Mouse (Mus musculus): Measurements from ENCODE around the gene Dus1l.
"Not testable (repeated sequence)": the region's sequence is repeated elsewhere in the genome, so short reads cannot be mapped to it uniquely, and the experiment has no call there.

The Dus1l gene

DNA sequence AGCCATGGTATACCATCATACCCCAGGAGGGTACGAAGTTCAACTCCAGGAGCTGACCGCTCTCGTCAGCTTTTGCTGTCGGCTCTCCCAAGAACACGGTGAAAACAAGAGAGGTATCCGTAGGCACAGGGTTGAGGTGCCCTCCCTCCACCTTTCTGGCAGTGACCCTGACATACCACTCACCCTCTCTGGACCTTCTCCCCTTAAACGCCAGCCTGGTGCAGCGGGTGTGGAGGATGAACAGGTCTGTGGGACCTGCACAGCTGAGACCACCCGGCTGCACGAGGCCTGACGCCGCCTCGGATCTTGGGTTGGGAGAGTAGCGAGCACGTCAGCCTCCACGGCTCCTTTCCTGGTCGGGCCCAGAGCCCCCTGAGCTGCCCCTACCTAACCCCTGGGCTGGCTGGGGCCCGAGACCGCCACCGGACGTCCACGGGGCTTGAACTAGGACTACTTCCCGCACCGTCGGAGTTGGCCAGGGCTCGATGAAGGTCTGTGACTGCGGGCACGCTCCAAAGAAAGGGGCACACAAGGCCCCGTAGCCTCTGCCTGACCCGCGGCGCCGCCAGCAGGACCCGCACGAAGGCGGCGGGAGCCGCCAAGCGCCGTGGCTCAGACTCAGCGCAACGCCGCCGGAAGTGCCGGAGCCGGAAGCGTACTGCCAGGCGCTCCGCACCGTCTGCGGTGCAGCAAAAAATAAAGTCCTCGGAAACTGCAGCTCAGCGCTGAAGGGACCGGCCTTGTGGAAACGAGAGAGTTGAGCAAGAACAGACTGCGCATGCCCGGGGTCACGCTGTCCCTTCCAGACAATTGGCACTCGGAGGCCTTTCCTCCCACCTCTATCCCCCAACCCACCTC lies at the start of gene Dus1l:
TSS of gene Dus1l (minus strand) at position 648 of the 858 bp plus-strand sequence.
- DNase-seq (ENCODE audit: low spot score), result peak; percentile 94

DNA sequence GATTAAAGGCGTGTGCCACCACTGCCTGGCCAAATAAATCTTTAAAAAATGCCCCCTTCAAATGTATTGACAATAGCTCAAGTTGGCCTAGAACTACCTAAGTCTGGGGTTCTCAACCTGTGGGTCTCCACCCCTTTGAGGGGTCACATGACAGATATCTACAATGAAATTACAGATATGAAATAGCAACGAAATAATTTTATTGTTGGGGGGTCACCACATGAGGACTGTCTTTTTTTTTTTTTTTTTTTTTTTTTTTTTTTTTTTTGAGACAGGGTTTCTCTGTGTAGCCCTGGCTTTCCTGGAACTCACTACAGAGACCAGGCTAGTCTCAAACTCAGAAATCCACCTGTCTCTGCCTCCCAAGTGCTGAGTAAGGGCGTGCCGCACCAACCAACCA lies 48.1 kb upstream of the Dus1l start:
- no peak for DNase-seq (ENCODE audit: low spot score)

- DNase-seq (ENCODE audit: low spot score), result no peak
Measured at GRCm38 (mm10) chr11:120833555-120834280, 37.5 kb upstream of the Dus1l start.

- not testable (repeated sequence) for DNase-seq (ENCODE audit: low spot score)
Measured at GRCm38 (mm10) chr11:120832962-120833361, 36.8 kb upstream of the Dus1l start.

DNA sequence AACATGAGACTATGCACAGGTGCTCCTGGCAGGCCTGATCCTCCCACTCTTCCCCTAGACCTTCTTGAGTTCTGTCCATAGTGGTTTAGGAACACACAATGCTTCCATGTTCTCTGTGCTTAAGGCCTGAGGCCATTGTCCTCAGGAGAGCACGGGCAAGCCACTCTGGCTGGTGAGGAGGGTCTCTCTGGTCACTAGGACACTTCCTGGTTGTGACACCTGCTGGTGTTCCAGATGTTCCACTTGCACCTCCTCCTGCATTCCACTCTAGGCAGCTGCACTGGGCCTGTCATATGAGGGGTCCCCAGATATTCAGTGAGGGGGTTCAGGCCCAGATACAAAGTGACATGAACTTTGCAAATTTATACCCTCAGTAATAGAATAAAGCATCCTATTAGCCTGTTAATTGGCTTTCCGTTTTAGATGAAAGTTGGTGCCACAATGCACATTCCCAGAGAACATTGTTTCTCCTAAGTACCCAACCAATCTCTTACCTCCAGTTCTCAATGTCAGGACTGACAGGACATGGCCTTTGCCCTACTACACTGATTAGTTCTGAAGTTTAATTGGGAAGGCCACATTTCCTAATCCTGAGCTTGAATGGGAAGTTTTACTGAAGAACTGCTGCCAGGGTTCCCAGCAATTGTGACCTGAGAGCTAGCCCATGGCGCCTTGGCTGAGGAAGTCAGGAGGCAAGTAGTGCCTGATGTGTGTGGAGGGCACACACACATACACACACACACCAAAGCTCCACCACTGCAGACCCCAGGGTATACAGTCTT lies 35.6 kb upstream of the Dus1l start:
- no peak for DNase-seq (ENCODE audit: low spot score)

GRCm38 (mm10) chr11:120830686-120831085 lies 34.5 kb upstream of the Dus1l start:
- DNase-seq (ENCODE audit: low spot score), result no peak

DNA sequence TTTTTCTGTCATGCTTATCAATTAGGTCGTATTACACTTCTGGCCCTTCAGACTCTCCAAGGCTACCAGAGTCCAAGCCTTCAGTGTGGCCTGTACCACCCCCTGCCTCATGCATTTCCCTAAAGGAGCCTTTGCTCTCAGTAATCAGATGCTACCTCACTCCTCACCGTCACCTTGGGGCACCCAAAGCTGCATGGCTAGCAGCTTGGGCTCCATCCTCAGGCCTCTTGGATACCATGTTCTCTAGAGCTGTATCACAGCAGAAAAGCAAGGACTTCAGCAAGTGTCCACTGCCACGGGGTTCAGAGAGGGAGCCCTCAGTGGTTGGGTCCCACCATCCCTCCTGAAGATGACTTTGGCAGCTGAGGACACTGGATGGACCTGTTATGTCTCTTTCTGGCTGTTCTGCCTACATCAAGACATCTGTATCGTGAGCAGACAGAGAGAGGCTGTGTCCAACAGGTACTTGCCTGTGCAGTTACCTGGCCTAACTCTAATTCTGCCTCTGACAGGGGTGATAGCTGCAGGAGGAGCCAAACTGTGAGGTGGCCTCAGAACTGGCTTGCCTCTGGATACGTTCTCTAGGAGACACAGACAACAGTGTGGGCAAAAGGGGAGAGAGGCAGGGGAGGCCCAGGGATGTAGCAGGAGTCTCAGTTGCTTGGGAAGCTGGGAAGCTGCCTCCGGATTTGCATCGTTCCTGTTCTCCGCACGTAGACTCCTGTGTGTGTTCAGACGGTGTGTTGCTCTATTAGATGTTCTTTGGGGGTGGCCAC lies 33.7 kb upstream of the Dus1l start:
- no peak for DNase-seq (ENCODE audit: low spot score)

GRCm38 (mm10) chr11:120828416-120828815 lies 32.2 kb upstream of the Dus1l start:
- DNase-seq (ENCODE audit: low spot score), result no peak

GRCm38 (mm10) chr11:120826016-120826953 lies 30.1 kb upstream of the Dus1l start:
- no peak for DNase-seq (ENCODE audit: low spot score)

GRCm38 (mm10) chr11:120825289-120825863 lies 29.2 kb upstream of the Dus1l start:
- peak; percentile 39 for DNase-seq (ENCODE audit: low spot score)

GRCm38 (mm10) chr11:120824787-120825288 lies 28.6 kb upstream of the Dus1l start:
- DNase-seq (ENCODE audit: low spot score), result no peak

DNA sequence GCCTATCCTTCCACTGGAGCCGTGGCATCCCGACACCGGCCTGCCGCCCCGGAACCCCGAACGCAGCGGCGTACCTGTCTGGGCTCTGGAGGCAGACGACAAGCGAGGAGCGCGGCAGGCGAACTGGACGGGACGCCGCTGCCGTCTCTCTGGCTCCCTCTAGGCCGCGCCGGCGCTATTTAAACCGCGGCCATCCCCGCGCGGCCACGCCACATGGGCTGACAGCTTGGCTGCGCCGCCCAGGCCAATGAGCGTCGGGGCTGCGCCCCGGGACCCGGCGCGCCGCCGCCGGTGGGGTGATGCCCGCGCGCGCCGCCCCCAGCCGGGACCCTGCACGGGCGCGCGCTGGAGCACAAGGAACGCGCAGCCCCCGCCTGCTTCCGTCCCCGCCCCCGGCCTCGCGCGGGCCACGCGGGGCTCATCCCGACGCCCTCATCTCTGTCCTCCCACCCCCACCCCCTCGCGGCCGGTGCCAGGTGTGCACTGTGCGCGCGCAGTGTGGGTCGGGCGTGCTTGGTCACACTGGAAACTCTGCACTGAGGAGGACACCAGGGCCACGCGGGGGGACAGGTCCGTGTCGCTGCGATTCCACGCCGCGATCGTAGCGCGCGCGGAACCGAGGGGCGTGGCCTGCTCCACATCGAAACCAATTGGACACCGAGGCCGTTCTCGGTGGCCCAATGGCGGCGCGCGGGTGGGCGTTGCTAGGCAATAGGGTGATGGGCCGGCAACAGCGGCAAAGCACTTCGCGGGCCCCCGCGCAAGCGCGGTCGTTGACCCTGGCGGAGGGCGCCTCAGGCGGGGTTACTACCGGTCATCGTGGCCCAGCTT lies 28.0 kb upstream of the Dus1l start, which contains the start of gene Fasn:
TSS of gene Fasn (minus strand) at position 592 of the 831 bp plus-strand sequence.
- peak; percentile 94 for DNase-seq (ENCODE audit: low spot score)

DNA sequence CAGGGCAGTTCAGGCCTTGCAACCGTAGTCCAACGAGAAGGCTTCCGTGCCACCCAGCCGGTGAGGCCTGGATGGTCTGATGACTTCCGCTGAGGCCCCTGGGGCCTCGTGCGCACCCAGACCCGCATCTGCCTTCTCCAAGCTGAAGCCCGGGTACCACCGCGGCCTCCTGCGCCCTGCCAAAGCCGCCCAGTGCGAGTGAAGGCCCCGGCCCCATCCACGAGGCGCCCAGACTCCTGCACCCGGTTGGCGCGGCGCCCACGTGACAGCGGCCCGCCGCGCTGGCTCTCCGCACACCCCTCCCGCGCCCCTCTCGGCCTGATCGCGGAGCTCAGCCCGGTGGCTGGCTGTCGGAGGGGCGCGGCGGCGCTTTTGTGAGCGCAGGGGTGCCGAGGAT lies 27.3 kb upstream of the Dus1l start:
- no peak for DNase-seq (ENCODE audit: low spot score)

- DNase-seq (ENCODE audit: low spot score), result no peak
Measured at GRCm38 (mm10) chr11:120822831-120823550, 26.8 kb upstream of the Dus1l start.

DNA sequence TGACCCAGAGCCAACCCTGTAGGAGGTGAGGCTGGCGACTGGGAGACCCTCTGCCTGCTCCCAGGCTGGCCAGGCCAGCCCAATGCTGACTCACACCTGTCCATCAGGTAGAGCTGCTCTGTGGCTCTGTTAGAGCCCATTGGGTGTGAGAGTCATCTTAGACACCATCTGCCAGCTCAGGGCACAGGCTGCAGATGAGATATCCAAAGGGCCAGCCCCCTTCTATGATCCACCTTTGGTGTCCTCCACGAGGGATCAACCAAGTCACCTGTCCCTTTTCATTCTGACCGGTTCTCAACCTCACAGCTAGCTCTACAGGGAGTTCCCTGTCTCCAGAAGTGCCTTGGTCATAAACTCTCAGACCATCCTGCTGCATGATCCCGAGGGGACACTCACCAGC lies 26.1 kb upstream of the Dus1l start:
- DNase-seq (ENCODE audit: low spot score), result no peak

DNA sequence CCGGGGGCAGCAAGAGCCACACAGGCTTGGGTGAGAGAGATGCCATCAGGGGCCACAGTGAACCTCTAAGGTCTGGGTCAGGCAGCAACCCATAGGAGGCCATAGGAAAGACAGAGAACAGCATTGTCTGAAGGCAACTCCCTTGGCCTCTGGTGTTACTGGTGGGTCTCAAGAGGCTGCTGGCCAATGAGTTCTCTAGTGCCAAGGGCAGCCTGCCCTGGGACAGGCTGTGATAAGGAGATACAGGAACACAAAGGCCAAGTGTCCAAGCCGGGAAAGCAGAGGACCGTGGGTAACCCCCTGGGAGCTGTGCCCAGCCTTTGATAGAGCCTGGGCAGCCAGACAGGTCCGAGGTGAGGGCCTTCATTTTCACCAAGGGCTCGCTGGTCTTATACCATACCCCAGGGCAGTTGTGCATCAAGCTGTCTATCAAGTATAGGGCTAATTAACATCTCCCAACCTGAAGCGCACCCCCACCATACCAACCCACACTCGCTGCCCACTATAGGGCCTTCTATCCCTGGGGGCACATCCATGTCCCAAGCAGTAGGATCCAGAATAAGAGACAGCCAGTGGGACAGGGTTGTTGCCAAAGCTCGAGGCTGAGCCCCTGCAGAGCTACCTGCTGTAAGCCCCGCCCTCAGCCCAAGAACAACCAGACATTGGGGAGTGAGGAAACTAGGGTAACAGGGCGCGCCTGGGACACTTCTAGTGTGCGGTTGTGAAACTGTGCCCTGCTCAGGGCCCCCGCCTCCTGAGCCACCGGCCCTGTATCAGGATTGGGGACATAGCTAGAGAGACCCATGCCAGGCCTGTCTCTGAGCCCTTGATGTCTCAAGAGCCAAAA lies 25.1 kb upstream of the Dus1l start:
- no peak for DNase-seq (ENCODE audit: low spot score)

DNA sequence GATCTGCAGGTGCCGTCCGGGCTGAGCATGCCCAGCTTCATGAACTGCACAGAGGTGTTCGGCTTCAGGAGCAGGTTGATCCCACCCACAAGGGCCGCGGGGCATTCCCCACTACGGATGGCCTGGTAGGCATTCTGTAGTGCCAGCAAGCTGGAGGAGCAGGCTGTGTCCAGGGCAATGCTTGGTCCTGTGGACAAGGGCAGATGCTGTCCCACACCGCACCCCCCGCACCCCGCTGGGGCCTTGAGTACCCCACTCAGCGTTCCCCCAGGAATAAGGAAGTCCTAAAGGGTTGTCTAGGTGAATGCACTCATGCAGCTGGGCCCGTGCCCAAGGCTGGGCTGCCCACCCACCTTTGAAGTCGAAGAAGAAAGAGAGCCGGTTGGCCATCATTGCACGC lies 24.3 kb upstream of the Dus1l start:
- no peak for DNase-seq (ENCODE audit: low spot score)

Measured in T-cell, adult 2 months (primary cell).